Mouse (Mus musculus): ENCODE results near the gene Loxl3. TPM values are rescaled to one million over a fixed set of nuclear protein-coding genes. Genes with fewer than 3 reads are reported as not detected.

Loxl3 gene
- polyA plus RNA-seq, 1 experiment from 2014 or later = 5.5 TPM

DNA sequence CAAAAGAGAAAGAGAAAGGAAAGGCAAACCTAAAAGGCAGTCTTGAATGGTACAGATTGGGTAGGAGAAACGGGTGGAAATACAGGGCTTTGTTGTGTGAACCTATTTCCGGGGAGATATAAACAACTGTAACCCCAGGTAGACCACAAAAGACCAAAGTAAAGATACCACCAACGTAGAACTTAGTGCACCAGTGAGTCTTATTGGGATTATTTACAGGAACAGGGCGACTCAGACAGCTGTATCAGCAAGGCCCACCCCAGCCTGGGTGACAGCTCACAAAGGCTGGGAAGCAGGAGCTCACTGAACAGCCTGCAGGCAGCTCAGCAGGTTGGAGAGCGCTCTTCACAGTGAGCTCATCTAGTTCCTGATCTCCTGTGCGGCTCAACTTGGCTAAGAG is 62.0 kb downstream of the Loxl3 start:
- no peak overlapping the region for H3K27ac ChIP-seq (replicated peaks; ENCODE audit: low read depth, low read length)
- ATAC-seq (ENCODE audit: low FRiP score, low TSS enrichment) (no peak), DNase-seq (no peak)
- 0 out of 2 replicates have a peak, but pooled peaks cover 4% of the 10 kb centered on the region for H3K4me1 ChIP-seq (ENCODE audit: control insufficient read depth, insufficient read depth, low read length)
- no peak overlapping the region for H3K4me3 ChIP-seq (replicated peaks; ENCODE audit: low read depth, low read length)
- no peaks in the 10 kb centered on the region for H3K9me3 ChIP-seq (ENCODE audit: control insufficient read depth, low read length)
- 37% methylated on average over 6 of the region's 6 CpGs for WGBS
- no peaks in the 10 kb centered on the region for H3K36me3 ChIP-seq (ENCODE audit: control insufficient read depth, insufficient read depth, low read length)
- no peak overlapping the region for H3K4me2 ChIP-seq (ENCODE audit: low read length)
- H3K9ac ChIP-seq (replicated peaks; ENCODE audit: low read length) = no peak overlapping the region
- H3K27me3 ChIP-seq (ENCODE audit: control insufficient read depth, insufficient read depth, low read length) = peaks cover 5% of the 10 kb centered on the region; the same call in 1 of the 2 replicates

DNA sequence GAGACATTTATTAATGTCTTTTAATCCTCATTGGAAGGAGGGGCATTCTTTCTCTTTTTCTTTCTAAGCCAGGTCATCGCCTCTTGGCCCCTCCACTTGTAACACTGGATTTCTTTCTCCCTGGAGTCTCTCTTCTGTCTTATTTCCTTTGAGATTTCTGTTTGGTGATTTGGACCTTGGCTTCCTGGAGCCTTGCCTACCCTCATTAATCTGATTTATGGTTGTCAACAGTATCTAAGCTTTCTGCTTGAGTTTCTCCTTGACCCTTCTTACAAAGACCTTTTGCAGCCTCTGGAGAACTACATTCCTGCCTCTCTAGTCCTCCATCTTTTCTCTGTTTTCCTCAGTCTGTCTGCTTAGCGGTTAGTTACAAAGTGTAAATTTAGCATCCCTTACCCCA is 64.4 kb downstream of the Loxl3 start:
- no peak overlapping the region for H3K9ac ChIP-seq (replicated peaks; ENCODE audit: low read length)
- H3K4me1 ChIP-seq (ENCODE audit: control insufficient read depth, insufficient read depth, low read length) = peaks cover 14% of the 10 kb centered on the region
- H3K9me3 ChIP-seq (ENCODE audit: control insufficient read depth, low read length) = no peaks in the 10 kb centered on the region
- no peaks in the 10 kb centered on the region for H3K27me3 ChIP-seq (ENCODE audit: control insufficient read depth, insufficient read depth, low read length)
- no peak overlapping the region for H3K27ac ChIP-seq (replicated peaks; ENCODE audit: low read depth, low read length)
- ATAC-seq (ENCODE audit: low FRiP score, low TSS enrichment) (no peak), DNase-seq (no peak)
- no peak overlapping the region for H3K4me3 ChIP-seq (replicated peaks; ENCODE audit: low read depth, low read length)
- no peak overlapping the region for H3K4me2 ChIP-seq (ENCODE audit: low read length)
- H3K36me3 ChIP-seq (ENCODE audit: control insufficient read depth, insufficient read depth, low read length) = no peaks in the 10 kb centered on the region
- WGBS = 74% methylated on average over 2 of the region's 2 CpGs

DNA sequence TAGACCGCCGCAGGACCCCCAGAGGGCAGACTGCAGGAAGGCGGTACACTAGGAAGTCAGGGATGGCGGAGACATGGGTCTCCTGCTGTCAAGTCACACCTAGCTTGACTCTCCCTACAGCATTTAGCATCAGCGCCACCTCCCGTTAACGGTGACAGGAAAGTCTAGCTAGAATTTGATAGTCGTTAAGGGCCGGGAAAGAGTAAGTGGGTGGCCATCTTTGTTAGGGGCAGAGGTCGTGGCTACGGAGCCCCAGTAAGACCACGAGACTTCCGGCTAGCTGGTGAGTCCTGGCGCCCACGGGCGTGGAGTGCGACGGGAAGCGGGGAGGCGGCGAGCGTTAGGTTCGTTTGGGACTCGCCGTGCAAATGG is 67.3 kb downstream of the Loxl3 start, which contains the start of the genes Ccdc142 and Gm42688:
TSS of gene Ccdc142 (plus strand) at position 286 of the 372 bp plus-strand sequence.
TSS of gene Gm42688 (plus strand) at position 302 of the 372 bp plus-strand sequence.
- peak within 1 kb of the TSS; percentile 77 for H3K4me3 ChIP-seq (replicated peaks; ENCODE audit: low read depth, low read length)
- peak within 1 kb of the TSS; percentile 82 for H3K27ac ChIP-seq (replicated peaks; ENCODE audit: low read depth, low read length)
- WGBS = 1% methylated on average over 25 of the region's 25 CpGs
- no peaks in the 10 kb centered on the region for H3K36me3 ChIP-seq (ENCODE audit: control insufficient read depth, insufficient read depth, low read length)
- H3K27me3 ChIP-seq (ENCODE audit: control insufficient read depth, insufficient read depth, low read length) = no peaks in the 10 kb centered on the region
- peak within 1 kb of the TSS; percentile 99 for H3K4me2 ChIP-seq (ENCODE audit: low read length)
- peaks cover 14% of the 10 kb centered on the region for H3K4me1 ChIP-seq (ENCODE audit: control insufficient read depth, insufficient read depth, low read length)
- peak within 1 kb of the TSS; percentile 75 for H3K9ac ChIP-seq (replicated peaks; ENCODE audit: low read length)
- DNase-seq (peak; percentile 93), ATAC-seq (ENCODE audit: low FRiP score, low TSS enrichment) (peak; percentile 85)
- H3K9me3 ChIP-seq (ENCODE audit: control insufficient read depth, low read length) = no peaks in the 10 kb centered on the region

DNA sequence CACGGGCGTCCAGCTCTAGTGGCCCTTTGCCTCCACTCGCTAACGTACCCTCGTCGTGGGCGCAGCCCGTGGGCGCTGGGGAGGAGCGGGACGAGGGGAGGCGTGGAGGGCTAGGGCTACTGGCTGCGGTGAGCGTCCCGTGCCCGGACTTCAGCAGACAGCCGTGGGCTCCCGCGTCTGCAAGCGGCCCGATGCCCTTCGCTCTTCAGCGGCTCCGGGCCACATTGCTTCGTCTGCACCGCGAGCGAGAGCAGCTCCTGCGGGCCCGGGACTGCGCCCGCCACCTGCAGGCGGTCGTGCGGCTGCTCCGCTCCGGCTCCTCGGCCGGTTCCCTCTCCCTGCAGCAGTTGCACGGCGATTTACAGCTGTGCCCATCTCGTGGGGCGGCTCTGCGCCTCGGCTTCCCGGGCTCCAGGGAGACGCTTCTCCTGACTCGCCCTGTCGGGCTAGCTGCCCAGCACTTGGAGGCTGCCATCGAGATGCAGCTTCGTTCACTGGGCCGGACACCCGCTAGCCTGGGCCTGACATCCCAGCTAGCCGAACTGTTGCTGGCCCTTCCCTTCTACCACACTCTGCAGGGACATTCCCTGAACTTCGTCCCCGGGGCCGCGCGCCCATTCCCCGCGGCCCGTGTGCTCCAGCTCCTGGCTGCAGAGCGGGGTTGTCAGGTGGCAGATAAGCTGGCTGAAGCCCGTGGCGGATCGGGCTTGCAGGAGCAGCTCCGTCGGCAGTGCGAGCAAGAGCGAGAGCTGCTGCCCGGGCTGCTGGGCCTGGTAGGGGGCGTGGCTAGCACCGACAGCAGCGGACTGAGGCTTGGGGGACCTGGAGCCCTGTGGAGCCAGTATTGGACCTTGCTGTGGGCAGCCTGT is 67.9 kb downstream of the Loxl3 start:
- ATAC-seq (ENCODE audit: low FRiP score, low TSS enrichment) = peak; percentile 79
- Histone ChIP-seq H3K4me2 (ENCODE audit: low read length) (peak overlapping the region; percentile 99), H3K9me3 (ENCODE audit: control insufficient read depth, low read length) (no peaks in the 10 kb centered on the region), H3K9ac (replicated peaks; ENCODE audit: low read length) (peak overlapping the region; percentile 75), H3K4me1 (ENCODE audit: control insufficient read depth, insufficient read depth, low read length) (peaks cover 14% of the 10 kb centered on the region), H3K27me3 (ENCODE audit: control insufficient read depth, insufficient read depth, low read length) (no peaks in the 10 kb centered on the region), H3K36me3 (ENCODE audit: control insufficient read depth, insufficient read depth, low read length) (no peaks in the 10 kb centered on the region), H3K4me3 (replicated peaks; ENCODE audit: low read depth, low read length) (peak overlapping the region; percentile 77), H3K27ac (replicated peaks; ENCODE audit: low read depth, low read length) (peak overlapping the region; percentile 82)
- peak; percentile 80 for DNase-seq
- under 1% methylated on average over 74 of the region's 74 CpGs for WGBS

MicroRNA genes within 50 kb of the gene (microRNA counts, 519-probe panel; counts per million panel counts)
- not detected for microRNA mmu-miR-3470a+mmu-miR-3470b

Small RNAs within 50 kb of the gene (microRNA-seq; reads per million reads assigned to microRNA genes)
- gene Mir3470a (not detected), gene Mir7040 (not detected)

Other genes with a start within 250 kb of the Loxl3 start
- gene Sema4f, start 94.4 kb upstream of the Loxl3 start, polyA plus RNA-seq (2014; fragmentation: Nextera tagmentation; extraction: Ambion mirVana) = 11.3 and 11.5 TPM in 2 replicates
- 0.28 TPM in 1 of 2 replicates, not detected in the other for gene M1ap, start 87.3 kb upstream of the Loxl3 start, polyA plus RNA-seq (2014; fragmentation: Nextera tagmentation; extraction: Ambion mirVana)
- 1.7 TPM in 2 replicates for gene Dok1, start 702 bp upstream of the Loxl3 start, polyA plus RNA-seq (2014; fragmentation: Nextera tagmentation; extraction: Ambion mirVana)
- 111 and 145 TPM in 2 replicates for gene Aup1, start 20.3 kb downstream of the Loxl3 start, polyA plus RNA-seq (2014; fragmentation: Nextera tagmentation; extraction: Ambion mirVana)
- gene Htra2, start 21.1 kb downstream of the Loxl3 start, polyA plus RNA-seq (2014; fragmentation: Nextera tagmentation; extraction: Ambion mirVana) = 38.5 and 53.1 TPM in 2 replicates
- gene Dqx1, start 23.7 kb downstream of the Loxl3 start, polyA plus RNA-seq (2014; fragmentation: Nextera tagmentation; extraction: Ambion mirVana) = 0.53 and 0.68 TPM in 2 replicates
- not detected in 2 replicates for gene Tlx2, start 36.1 kb downstream of the Loxl3 start, polyA plus RNA-seq (2014; fragmentation: Nextera tagmentation; extraction: Ambion mirVana)
- 43.5 and 58.8 TPM in 2 replicates for gene Pcgf1, start 43.7 kb downstream of the Loxl3 start, polyA plus RNA-seq (2014; fragmentation: Nextera tagmentation; extraction: Ambion mirVana)
- gene Lbx2, start 52.2 kb downstream of the Loxl3 start, polyA plus RNA-seq (2014; fragmentation: Nextera tagmentation; extraction: Ambion mirVana) = not detected in 2 replicates
- gene Ccdc142, start 67.4 kb downstream of the Loxl3 start, polyA plus RNA-seq (2014; fragmentation: Nextera tagmentation; extraction: Ambion mirVana) = 4.2 and 6.2 TPM in 2 replicates
- gene Gm42688, start 67.4 kb downstream of the Loxl3 start, polyA plus RNA-seq (2014; fragmentation: Nextera tagmentation; extraction: Ambion mirVana) = 4.3 and 4.8 TPM in 2 replicates
- 120 and 139 TPM in 2 replicates for gene Mrpl53, start 74.9 kb downstream of the Loxl3 start, polyA plus RNA-seq (2014; fragmentation: Nextera tagmentation; extraction: Ambion mirVana)
- gene Mogs, start 81.3 kb downstream of the Loxl3 start, polyA plus RNA-seq (2014; fragmentation: Nextera tagmentation; extraction: Ambion mirVana) = 22.4 and 22.6 TPM in 2 replicates
- gene Wbp1, start 87.4 kb downstream of the Loxl3 start, polyA plus RNA-seq (2014; fragmentation: Nextera tagmentation; extraction: Ambion mirVana) = 155 and 157 TPM in 2 replicates
- gene Ino80b, start 91.3 kb downstream of the Loxl3 start, polyA plus RNA-seq (2014; fragmentation: Nextera tagmentation; extraction: Ambion mirVana) = 13.1 and 14.2 TPM in 2 replicates
- gene Rtkn, start 101.3 kb downstream of the Loxl3 start, polyA plus RNA-seq (2014; fragmentation: Nextera tagmentation; extraction: Ambion mirVana) = 5.0 and 8.8 TPM in 2 replicates
- 19.4 and 30.3 TPM in 2 replicates for gene Wdr54, start 122.2 kb downstream of the Loxl3 start, polyA plus RNA-seq (2014; fragmentation: Nextera tagmentation; extraction: Ambion mirVana)
- 5.9 and 7.1 TPM in 2 replicates for gene 1700003E16Rik, start 122.2 kb downstream of the Loxl3 start, polyA plus RNA-seq (2014; fragmentation: Nextera tagmentation; extraction: Ambion mirVana)
- gene Dctn1, start 131.7 kb downstream of the Loxl3 start, polyA plus RNA-seq (2014; fragmentation: Nextera tagmentation; extraction: Ambion mirVana) = 134 and 135 TPM in 2 replicates
- 0.27 and 0.55 TPM in 2 replicates for gene Slc4a5, start 185.7 kb downstream of the Loxl3 start, polyA plus RNA-seq (2014; fragmentation: Nextera tagmentation; extraction: Ambion mirVana)

Data from midbrain, embryonic 14.5 days (tissue).